Mouse (Mus musculus) intestine, embryonic 16.5 days (tissue): ENCODE data around the gene Snx3. TPM values are rescaled to one million over a fixed set of nuclear protein-coding genes. Genes with fewer than 3 reads are reported as not detected.

ENCODE experiments used
- ATAC-seq: fragments of 200-750 bp; cut with Nextera tagmentation; 2 replicates; pipeline ENCODE4 v1.8.0; 2017; ENCODE audit warnings: moderate TSS enrichment, moderate library complexity
- H3K27ac ChIP-seq: fragments of 300-500 bp; sonication (generic); 2 replicates; pipeline ENCODE4 v1.5.1; 2014; ENCODE audit warnings: mild to moderate bottlenecking, low read length
- H3K27me3 ChIP-seq: fragments of 300-500 bp; sonication (generic); replicated peaks from 2 replicates; pipeline ENCODE4 v1.6.1; 2014; ENCODE audit warnings: low read length, control low read depth, mixed read lengths; ENCODE audit not compliant: control insufficient read depth, insufficient read depth
- H3K36me3 ChIP-seq: fragments of 300-500 bp; sonication (generic); 2 replicates; pipeline ENCODE4 v1.6.1; 2014; ENCODE audit warnings: low read length, control low read depth; ENCODE audit not compliant: control insufficient read depth, insufficient read depth
- H3K4me1 ChIP-seq: fragments of 300-500 bp; sonication (generic); 2 replicates; pipeline ENCODE4 v1.6.1; 2014; ENCODE audit warnings: low read length, control low read depth, mixed read lengths; ENCODE audit not compliant: control insufficient read depth, insufficient read depth
- H3K4me2 ChIP-seq: fragments of 300-500 bp; sonication (generic); 2 replicates; pipeline ENCODE4 v1.6.1; 2014; ENCODE audit warnings: low read depth, low read length, control low read depth
- H3K4me3 ChIP-seq: fragments of 300-500 bp; sonication (generic); 2 replicates; pipeline ENCODE4 v1.5.1; 2014; ENCODE audit warnings: mild to moderate bottlenecking, low read length
- H3K9ac ChIP-seq: fragments of 300-500 bp; sonication (generic); 2 replicates; pipeline ENCODE4 v1.6.1; 2014; ENCODE audit warnings: low read depth, low read length
- H3K9me3 ChIP-seq: fragments of 300-500 bp; sonication (generic); 2 replicates; pipeline ENCODE4 v1.6.1; 2016; ENCODE audit warnings: low read length, control low read depth; ENCODE audit not compliant: control insufficient read depth
- WGBS: fragments of 180-500 bp; shearing (Covaris S2); extraction: QIAGEN DNeasy Blood & Tissue Kit; methylation state at CpG from one replicate; pipeline ENCODE4 v1.1.7; 2014; 5-methylcytosine and 5-hydroxymethylcytosine counted together
- polyA plus RNA-seq: library from polyadenylated mRNA; unstranded; fragments of >200 nt; fragmentation: Nextera tagmentation; extraction: Ambion mirVana; gene quantifications from 2 replicates; pipeline ENCODE4 v1.2.1, GENCODE M21; 2015

The Snx3 gene
- polyA plus RNA-seq, 1 experiment from 2014 or later: 513 TPM

DNA sequence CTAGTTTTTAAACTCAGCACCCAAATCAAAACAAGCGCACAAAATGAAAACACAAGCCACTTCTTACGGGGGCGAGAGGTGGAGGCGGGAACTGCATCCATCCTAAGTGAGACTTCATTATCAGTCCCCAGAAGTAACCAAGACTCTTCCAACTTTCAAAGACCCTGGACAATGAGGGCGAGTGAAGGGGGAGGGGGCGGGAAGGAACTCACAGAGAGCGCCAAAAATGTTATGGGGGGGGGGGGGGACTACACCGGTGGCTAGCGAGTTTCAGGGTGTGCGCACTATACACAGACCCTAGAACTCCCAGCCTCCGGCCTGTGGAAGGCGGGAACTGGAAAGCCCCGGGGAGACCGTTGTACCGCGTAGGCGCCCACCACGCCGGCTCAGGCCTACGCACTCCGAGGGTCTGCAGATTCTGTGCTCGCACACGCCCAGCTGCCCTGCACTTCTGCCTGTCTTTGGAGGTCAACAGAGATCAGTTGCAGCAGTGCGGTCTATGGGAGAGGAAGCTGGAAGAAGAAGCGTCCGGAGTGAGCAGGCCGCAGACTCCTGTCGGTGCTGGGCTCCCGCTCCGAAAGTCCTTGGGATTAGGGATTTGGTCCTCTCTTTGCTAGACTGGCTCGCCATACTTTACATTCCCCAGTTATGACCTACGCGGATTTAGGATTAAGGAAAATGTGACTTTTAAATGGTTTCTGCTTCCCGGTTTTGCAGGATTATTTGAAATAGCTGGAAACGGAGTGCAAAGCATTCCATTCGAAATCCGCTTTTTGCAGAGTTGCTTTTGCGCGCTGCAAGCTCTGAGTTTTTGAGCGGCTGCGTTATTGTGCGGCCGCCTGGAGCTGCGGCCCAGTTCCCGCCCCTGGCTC, 80.1 kb downstream of the Snx3 start:
- H3K4me3 ChIP-seq: no peak overlapping the region
- no peak for ATAC-seq
- no peak overlapping the region for H3K4me2 ChIP-seq
- H3K27ac ChIP-seq: no peak overlapping the region
- H3K9ac ChIP-seq: no peak overlapping the region
- peaks cover 6% of the 10 kb centered on the region for H3K4me1 ChIP-seq
- 1% methylated on average over 44 of the region's 45 CpGs for WGBS
- H3K27me3 ChIP-seq: peaks cover 84% of the 10 kb centered on the region
- H3K36me3 ChIP-seq: no peaks in the 10 kb centered on the region
- H3K9me3 ChIP-seq: no peaks in the 10 kb centered on the region

DNA sequence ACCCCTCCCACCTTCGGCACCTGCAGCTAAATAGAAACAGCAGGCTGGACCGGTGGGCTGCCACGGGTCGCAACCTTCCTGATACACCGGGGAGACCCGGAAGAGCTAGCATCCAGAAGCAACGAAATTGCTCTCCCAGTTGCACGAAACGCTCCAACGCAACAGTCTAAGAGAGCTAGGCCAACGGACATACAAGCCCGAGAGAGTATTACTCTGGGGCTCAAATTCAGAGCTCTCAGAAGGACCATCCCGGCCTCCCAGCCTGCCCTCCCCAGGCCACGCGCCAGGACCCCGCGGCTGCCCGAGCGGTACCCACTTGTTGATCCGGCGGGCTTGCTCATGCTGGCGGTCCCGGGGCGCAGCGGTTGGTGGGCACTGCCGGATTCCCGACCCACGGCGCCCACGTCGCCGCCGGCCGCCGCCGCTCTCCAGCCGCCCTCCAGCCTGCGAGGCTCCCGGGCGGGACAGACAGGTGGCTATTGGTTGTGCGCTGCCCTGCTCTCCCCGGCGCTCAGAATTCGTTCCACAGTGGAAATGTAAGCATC, 80.8 kb downstream of the Snx3 start:
- 1% methylated on average over 44 of the region's 44 CpGs for WGBS
- ATAC-seq: no peak
- Histone ChIP-seq H3K9ac (no peak overlapping the region), H3K27me3 (peaks cover 84% of the 10 kb centered on the region), H3K4me3 (no peak overlapping the region), H3K4me1 (peaks cover 6% of the 10 kb centered on the region), H3K36me3 (no peaks in the 10 kb centered on the region), H3K9me3 (no peaks in the 10 kb centered on the region), H3K4me2 (no peak overlapping the region), H3K27ac (no peak overlapping the region)

DNA sequence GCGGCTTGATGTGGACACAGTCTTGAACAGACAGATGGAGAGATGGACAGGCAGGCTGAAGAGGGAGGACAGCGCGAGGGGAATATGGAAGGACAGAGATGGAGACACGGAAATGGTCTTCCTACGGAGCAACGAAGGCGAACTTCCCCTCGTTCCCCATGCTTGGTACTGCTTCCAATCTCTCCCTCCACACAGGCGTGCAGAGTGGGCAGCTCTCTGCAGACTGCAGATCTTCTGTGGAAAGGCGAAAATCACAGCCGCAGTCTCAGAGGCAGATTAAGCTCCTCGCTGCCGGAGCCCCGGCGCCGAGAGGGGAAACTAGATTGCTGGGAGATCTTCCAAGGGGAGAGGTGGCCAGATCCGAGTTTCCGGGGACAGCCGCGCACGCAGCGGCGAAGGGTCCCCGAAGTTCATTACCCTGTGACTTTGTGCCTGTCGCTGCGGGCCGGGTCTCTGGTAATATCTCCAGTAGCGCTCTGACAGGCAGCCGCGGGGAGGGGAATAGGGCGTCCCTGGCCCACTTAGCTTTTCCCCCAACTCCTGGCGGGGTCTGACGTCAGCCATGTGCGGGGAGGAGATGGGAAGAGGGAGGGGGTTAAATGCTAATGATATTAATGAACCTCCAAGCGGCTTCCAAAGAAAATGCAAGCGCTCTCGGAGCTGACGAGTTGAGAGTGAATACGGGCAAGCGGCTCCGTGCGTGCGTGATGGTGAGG, 81.5 kb downstream of the Snx3 start, which contains the start of the genes Nr2e1 and Ostm1:
Gene Nr2e1 (minus strand): TSS at position 476 of the 716 bp plus-strand sequence.
Gene Ostm1 (plus strand): TSS at position 666 of the 716 bp plus-strand sequence.
- Histone ChIP-seq H3K9me3 (no peaks in the 10 kb centered on the region), H3K4me3 (peak within 1 kb of the TSS; percentile 12), H3K4me1 (peaks cover 6% of the 10 kb centered on the region), H3K9ac (no peak within 1 kb of the TSS), H3K27ac (no peak within 1 kb of the TSS), H3K36me3 (no peaks in the 10 kb centered on the region), H3K27me3 (peaks cover 84% of the 10 kb centered on the region), H3K4me2 (peak within 1 kb of the TSS; percentile 7; the same call in 1 of the 2 replicates)
- under 1% methylated on average over 43 of the region's 43 CpGs for WGBS
- no peak for ATAC-seq

DNA sequence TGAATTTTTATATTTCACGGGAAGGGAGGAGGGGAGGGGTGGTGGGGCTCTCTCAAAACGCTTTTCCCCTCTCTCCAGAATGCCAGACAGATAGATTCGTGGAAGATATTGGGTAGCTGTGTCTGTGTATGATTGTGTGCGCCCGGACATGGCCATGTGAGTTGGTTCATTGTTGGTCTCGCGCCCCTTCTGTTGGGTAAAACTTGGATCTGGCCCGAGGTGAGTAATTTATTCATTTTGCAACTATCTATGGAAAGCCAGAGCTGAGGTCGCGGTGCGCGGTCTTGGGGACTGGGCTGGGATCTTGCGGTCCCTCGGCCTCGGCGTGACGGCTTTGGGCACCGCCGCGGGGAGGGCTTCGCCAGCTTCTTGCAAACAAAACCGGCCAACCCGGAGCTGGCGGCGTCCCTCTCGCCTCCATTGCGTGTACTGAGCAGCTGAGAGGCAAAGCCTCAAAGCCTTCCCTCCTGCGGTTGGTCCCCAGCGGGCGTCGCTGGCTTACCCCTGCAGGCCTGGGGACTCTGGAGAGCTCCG, 82.1 kb downstream of the Snx3 start:
- no peak overlapping the region for H3K27ac ChIP-seq
- H3K4me3 ChIP-seq: no peak overlapping the region
- H3K4me2 ChIP-seq: peak overlapping the region; percentile 7; the same call in 1 of the 2 replicates
- H3K9me3 ChIP-seq: no peaks in the 10 kb centered on the region
- H3K27me3 ChIP-seq: peaks cover 89% of the 10 kb centered on the region
- ATAC-seq: no peak
- H3K36me3 ChIP-seq: no peaks in the 10 kb centered on the region
- H3K4me1 ChIP-seq: peaks cover 6% of the 10 kb centered on the region
- H3K9ac ChIP-seq: no peak overlapping the region
- under 1% methylated on average over 31 of the region's 32 CpGs for WGBS

GRCm38 (mm10) chr10:42584436-42584983, 82.7 kb downstream of the Snx3 start:
- Histone ChIP-seq H3K4me1 (peaks cover 6% of the 10 kb centered on the region), H3K9me3 (no peaks in the 10 kb centered on the region), H3K36me3 (no peaks in the 10 kb centered on the region), H3K4me3 (no peak overlapping the region), H3K27ac (no peak overlapping the region), H3K4me2 (peak overlapping the region; percentile 7; the same call in 1 of the 2 replicates), H3K27me3 (peaks cover 91% of the 10 kb centered on the region), H3K9ac (no peak overlapping the region)
- no peak for ATAC-seq
- 2% methylated on average over 37 of the region's 37 CpGs for WGBS

Other genes with a start within 250 kb of the Snx3 start
- 4.8 and 5.6 TPM in 2 replicates for gene Foxo3, start 225.3 kb upstream of the Snx3 start, polyA plus RNA-seq
- 15.3 TPM in 2 replicates for gene Afg1l, start 23.5 kb upstream of the Snx3 start, polyA plus RNA-seq
- gene Nr2e1, start 81.6 kb downstream of the Snx3 start, polyA plus RNA-seq: not detected in 2 replicates
- gene Ostm1, start 81.8 kb downstream of the Snx3 start, polyA plus RNA-seq: 17.0 and 19.4 TPM in 2 replicates